Mouse (Mus musculus) layer of hippocampus, adult 9-10 months (tissue): Measurements from ENCODE around the gene 3100002H09Rik.

ENCODE experiments used
- DNase-seq: peaks from one replicate; pipeline ENCODE4 v3.0.0; 2022; ENCODE audit warnings: low spot score

The 3100002H09Rik gene

DNA sequence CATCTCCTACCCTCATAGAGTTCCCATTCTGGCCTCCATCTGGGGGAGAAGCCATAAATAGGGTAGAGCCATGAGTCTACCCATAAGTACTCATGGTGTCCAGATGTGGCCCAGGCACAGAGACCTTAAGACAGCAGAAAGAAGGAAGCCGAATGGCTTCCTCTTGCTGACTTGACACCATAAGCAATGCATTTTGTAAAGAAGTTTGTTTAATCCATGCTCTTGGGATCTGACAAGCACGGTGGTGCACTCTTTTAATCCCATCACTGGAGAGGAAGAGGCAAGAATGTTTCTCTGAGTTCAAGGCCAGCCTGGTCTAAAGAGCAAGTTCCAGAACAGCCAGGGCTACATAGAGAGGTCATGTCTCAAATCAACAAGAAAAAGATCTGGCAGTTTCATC is at the start of gene 3100002H09Rik:
Gene 3100002H09Rik (minus strand): TSS at position 101 of the 400 bp plus-strand sequence.
- no peak for DNase-seq

DNA sequence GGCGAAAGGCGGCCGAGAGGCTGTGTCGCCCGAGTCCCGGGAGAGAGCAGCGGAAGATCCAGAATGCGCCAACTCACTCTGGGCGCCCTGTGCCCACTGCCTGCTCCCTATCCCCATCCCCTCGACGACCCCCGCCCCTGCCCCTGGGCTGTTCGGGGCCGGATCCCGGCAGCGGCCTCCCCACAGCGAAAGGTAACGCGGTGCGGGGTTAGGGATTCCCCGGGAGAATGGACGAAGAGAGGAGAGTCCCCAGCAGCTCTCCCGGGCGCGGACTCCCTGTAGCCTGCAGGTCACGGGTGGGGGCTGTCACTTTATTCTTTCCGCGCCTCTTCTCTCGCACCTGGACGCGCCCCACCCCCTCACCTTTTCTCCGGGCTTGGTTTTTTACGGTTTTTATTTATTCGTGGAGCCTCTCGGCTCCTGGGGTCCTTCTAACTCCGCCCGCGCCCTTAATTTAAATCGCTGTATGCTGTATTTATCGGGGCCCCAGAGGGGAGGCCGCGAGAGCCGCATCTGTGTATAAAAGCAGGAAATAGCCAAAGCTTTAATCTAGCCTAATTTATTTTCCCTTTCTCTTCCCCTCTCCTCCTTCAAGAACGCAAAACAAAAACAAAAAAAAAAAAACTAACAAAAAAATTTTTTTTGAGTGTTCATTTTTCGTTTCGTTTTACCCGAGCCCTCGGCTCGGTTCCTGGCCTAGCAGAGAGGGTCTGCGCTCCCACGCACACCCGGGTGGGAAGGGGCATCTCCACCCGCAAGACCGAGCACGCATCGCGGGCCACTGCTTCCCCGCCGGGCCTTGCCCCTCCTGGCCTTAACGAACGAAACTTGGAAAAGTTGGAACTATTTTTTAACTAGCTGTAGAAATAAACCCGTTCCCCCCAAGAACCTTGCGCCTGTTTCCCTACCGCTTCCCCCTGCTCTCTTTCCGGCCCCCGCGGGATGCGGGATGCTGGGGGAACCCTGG is 48.9 kb upstream of the 3100002H09Rik start:
- DNase-seq: no peak

DNA sequence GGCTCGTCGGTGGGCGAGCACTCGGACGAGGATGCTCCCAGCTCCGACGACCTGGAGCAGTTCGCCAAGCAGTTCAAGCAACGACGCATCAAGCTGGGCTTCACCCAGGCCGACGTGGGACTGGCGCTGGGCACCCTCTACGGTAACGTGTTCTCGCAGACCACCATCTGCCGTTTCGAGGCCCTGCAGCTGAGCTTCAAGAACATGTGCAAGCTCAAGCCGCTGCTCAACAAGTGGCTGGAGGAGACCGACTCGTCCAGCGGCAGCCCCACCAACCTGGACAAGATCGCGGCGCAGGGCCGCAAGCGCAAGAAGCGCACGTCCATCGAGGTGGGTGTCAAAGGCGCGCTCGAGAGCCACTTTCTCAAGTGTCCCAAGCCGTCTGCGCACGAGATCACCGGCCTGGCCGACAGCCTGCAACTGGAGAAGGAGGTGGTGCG is 47.8 kb upstream of the 3100002H09Rik start:
- no peak for DNase-seq

DNA sequence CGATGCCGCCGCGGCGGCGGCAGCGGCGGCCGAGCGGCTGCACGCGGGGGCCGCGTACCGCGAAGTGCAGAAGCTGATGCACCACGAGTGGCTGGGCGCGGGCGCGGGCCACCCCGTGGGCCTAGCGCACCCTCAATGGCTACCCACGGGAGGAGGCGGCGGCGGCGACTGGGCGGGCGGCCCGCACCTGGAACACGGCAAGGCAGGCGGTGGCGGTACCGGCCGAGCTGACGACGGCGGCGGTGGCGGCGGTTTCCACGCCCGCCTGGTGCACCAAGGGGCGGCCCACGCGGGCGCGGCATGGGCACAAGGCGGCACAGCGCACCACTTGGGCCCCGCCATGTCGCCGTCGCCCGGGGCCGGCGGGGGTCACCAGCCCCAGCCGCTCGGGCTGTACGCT is 47.2 kb upstream of the 3100002H09Rik start:
- DNase-seq: no peak

DNA sequence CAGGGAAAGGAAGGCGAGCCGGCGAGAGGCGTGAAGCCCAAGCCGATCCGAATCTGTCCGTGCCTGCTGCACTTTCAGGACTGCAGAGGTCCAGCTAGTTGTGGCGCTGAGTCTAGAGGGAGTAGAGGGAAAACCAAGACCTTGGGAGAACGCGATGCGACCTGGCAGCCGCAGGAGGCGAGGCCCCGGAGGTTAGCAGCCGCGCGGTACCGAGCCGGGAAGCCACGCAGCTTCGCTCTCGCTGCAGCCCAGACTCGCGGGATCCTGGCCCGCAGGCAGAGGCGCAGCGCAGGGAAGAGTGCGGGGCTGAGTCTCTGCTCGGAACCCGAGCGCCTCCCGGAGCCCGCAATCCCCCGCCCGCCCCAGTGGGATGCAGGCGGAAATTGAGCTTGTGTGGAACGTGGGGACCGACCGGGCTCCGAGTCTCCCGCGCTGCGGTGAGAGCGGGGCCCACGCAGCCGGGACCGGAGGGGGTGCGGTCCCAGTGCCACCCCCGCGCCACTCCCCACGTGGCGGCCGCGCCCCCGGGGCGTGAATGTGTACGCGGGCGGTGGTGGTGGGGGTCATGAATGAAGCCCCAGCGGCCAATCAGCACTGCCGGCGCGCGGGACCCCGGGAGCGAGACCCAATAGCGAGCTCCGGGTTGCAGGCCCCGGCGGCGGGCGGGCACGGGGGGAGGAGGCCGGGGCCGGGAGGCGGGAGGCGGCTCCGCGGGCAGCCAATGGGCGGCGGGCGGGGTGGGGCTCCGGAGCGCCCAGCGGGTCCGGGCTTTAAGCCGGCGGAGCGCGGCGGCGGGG is 46.4 kb upstream of the 3100002H09Rik start:
- peak; percentile 56 for DNase-seq

DNA sequence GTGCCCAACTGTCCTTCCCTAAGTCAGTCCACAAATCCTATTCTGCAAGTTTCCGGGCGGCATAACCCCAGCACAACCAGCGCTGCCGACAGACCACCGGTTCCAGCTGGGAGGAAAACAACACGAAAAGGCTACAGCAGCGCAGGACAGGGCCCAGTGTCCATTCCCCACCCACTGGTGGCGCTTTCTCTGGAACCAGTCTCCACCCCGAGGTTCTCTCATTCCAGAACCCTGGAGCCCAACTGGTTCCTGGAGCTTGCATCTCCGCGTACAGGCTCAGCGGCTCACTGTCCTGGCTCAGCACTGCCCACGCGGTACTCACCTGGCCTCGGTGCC is 45.9 kb upstream of the 3100002H09Rik start, which contains the start of gene Pou3f1:
Gene Pou3f1 (plus strand): TSS at position 290 of the 336 bp plus-strand sequence.
- no peak for DNase-seq

DNA sequence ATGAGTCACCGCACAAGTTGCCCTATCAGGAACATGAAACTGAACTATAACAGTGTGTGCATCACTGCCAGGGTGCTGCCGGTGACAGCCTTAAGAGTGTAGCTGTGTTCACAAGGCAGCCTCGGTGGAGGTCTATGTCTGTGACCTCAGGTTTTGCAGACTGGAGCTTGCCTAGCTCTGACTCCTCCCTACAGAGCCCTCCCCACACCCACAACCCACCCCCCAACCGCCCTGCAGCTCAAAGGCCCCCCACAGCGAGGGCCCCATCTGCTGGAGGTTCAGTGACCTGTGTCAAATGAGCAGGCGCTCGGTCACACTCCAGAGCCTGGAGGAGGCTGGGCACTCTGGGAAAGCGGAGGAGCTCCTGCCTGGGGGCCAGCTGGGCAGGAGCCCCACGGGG is 42.3 kb upstream of the 3100002H09Rik start:
- DNase-seq: no peak

DNA sequence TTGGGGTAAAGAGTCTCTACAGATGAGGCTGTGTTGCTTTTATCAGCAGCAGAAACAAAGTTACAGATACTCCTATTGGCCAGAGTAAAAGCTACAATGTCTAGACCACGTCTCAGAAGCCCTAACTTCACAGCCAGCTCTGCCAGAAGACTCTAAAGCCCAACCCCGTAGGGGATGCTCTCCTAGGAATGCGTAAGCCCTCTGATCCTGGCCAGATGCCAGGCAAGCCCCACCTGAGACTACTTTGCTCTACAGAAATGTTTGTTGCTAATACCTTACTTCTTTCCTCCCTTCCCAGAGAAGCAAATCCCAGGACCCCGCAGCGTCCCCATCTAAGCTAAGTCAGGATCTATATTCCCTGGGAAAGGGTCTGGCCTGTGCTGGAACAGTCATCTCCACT is 37.3 kb upstream of the 3100002H09Rik start:
- no peak for DNase-seq

DNA sequence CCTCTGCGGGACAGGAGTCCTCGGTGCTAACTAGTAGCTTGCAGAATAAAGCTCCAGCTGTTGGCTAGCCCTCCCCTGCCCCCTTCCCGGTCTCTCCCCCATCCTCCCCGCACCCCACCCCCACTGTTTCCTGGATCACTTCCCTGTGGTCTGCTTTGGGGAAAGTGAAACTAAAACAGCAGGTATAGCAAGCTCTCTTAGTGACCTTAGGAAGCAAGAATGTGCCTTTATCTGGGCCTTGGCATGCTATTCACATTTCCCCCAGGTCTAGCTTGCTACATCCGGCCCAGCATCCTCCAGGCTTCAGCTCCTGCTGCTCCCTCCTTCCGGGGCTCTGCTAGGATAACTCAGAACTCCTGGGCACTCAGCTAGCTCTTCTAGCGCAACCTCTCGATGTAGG is 36.0 kb upstream of the 3100002H09Rik start:
- DNase-seq: no peak

DNA sequence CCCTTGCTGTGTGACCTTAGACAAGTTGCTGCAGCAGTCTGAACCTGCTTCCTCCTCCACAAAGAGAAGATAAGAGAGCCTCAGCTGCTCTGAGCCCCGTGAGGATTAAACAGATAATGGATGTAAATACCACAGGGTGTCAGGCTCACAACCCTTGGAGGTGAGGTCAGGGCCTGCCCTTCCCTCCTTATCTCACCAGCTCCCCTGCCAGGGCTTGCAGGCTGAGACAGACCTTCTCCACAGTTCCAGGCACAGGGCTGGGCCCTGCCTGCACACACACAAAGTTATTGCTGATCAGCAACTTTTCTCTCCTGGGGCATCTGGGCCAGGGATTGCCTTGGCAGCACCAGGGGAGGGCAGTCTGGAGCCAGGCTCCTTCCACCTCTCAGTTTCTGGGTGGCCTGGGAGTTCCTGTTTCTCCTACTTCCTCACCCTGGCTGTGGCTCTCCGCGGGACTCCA is 34.4 kb upstream of the 3100002H09Rik start:
- no peak for DNase-seq

DNA sequence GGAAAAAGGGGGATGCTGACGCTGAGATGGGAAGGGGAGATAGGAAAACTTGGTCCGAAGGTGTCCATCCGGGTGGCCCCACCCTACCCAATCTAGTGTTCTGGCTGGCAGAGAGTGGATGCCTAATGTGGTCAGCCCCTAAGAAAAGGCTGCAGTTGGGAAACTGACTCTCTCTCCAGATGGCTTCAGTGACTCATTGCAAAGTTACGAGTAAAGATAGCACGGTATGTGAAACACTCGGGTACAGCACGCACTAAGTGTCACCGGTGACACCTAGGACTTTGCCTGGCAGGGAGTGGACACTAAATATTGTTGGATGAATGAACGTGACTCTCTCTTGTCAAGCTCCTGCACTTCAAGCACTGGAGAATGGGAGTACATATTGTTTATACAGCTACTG is 33.3 kb upstream of the 3100002H09Rik start:
- no peak for DNase-seq

DNA sequence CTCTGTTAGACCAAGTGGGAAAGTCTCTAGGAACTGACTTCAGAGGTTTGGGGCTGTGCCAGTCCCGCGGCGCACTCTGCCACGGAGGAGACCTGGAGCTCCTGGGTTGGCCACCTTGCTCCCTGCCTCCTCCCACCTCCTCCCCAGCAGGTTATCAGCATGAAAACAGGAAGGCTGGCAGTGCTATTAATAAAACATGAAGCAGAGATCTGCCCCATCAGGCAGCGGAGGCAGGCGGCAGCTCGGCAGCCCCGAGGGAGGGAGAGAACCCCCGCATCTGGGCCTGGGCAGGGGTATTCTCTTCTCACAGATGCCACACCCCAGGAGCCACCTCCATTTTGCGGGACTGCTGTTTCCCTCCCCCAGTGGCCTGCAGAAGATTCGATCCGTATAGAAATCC is 29.1 kb upstream of the 3100002H09Rik start:
- DNase-seq: no peak

DNA sequence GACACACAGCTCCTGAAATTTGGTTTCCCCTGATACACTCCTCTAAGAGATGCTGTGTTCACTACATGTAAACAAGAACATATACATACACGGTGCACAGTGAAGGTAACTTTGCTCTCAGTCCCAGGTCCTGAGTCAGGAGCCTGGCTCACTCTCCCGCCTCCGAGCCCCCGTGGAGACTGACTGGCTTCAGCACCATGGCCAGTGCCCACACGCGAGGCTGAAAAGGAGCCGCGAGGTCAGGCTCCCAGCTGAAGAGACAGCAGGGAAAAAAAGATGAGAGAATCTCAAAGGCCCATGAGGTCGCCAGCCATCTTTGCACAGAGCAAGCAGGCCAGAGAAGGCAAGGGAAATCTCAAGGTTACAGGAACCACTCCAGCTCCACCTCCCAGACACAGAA is 22.7 kb upstream of the 3100002H09Rik start:
- DNase-seq: no peak

DNA sequence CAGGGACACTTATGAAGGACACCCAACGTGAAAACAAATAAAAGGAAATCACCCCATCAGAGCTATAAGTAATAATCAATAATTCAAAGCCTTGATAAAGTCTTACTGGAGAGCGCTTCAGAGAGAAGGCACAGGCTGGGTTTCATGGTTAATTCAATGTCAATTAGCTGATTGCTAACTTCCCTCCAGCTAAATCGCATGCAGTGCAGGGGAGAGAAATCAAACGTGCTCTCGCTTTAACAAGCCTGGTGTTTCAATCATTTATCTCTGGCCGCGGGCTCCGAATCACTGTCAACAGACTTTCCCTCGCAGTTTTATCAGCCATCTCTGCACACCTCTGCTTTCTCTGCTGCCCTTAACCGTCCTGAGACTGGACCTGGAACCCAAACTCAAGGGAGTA is 22.3 kb upstream of the 3100002H09Rik start:
- DNase-seq: no peak

DNA sequence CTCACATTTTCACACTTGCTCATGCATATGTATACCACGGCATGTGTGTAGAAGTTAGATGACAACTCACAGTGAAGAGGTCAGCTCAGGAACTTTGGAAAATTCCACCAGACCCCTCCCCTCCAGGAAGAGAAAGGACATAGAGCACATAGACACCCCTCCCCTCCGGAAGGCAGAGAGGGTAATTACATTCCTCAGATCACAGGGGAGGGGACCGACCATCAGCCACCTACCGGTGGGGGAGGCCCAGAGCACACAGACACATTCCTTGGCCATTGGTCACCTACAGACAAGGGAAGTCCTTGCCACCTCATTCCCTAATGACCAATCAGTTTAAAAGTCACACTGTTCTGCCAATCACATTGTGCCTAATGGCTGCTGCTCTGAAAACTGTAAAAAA is 20.9 kb upstream of the 3100002H09Rik start:
- no peak for DNase-seq

DNA sequence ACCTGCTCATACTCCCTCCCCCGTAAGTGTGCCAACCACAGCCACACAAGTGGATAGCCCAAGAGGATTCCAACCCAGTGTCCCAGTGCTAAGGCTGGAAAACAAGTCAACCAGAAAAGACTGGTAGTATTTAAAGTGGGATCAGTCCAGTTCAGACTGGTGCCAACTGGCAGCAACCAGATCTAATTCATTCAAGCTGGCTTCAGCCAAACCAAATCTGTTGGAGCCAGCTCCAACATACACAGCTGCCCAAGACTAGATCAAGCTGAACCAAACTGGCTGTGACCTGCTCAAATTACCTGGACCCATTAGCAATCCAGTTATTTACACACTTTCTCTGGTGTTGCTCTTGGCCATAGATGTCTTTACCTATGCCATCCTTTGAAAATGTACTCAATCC is 16.2 kb upstream of the 3100002H09Rik start:
- no peak for DNase-seq

DNA sequence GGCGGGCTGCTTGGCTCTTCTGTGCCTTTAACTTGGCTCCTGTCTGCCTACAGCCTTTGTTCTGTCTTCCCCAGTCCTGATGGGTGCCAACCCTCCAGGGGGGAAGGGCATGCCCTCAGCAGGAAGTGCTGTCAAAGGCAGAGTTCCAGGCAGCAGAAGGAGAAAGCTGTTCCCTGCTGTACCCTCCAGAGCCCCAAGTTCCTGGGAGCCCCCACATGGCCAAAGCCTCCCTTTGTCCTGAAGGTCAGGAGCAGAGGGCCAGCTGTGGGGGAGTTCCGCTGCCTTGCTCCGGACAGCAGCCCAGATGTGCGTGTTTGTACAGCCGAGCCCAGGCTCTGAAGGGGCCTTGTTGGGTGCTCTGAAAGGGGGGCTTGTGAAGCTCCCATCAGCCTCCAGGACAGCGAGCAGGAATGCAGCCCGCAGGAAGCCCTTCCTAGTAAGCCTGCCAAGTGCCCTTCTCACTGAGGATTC is 13.5 kb upstream of the 3100002H09Rik start:
- DNase-seq: no peak

DNA sequence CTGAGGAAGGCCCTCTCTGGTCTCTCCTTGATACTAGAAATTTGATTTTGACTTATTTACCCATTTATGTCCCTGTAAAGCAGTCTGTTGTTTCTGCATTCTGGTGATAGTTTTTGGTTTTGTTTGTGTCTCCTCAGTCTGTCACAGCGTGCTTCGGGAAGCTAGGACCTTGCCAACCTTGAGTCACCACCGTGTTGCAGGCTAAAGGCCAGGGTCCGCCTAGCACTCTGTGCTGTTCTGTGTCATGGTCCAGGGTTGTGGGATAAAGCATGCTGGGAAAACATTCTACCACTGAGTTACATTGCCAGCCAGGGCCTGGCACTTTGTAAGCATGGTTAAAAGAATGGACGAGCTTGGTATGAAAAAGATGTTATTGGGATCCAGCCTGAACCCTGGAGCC is 12.0 kb upstream of the 3100002H09Rik start:
- no peak for DNase-seq

DNA sequence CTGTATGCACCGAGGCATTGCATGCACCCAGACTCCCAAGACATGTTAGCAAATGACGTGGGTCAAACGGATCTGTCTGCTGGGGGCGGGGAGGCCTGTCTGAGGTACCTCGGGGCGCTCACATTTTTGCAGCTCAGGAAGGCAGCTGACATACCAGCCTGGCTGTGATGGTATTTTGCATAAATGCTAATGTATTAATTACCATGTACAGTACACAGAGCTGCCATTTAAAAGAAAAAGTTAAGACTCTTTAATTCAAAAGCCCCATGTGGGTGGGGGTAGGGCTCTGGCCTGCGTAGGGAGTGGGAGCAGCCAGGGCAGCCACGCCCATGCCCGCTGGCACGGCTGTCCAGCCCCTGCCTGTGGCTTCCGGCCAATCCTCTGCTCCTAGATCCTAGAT is 10.8 kb upstream of the 3100002H09Rik start:
- DNase-seq: no peak

DNA sequence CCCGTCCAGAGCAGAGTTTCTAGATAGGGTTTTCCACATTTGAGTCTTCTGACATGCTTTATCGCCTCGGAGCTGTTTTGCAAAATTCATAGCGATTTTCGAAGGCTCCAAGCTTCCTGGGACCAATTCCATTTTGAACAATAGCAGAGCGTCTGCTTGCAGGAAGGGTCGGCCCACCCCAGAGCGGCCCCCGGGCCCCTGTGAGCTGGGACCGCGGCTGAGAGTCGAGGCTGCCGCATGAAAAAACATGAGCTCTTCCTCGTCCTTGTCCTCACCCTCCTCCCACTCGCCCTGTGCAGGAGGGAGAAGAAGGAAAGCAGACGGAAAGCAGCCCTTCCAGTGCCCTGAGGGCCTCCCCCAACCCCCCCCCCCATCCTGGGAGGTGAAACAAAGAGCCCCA is 8.0 kb upstream of the 3100002H09Rik start:
- DNase-seq: no peak

DNA sequence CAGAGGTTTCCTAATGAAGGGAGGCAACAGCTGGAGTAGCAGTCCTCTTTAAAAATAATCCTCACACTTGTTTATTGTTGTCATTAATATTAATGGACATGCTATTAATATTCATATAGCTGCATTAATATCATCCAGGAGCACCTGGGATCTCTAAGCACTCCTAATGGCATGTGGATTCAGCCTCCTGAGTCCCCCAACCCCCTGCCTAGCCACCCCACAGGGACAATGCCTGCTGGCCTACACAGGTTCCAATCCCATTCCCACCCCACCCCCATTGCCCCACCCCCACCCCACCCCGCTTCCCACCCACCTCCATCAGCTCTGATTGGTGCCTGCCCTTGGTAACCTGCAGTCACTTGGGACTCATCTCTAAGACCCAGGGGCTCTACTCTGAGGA is 6.0 kb upstream of the 3100002H09Rik start:
- no peak for DNase-seq

DNA sequence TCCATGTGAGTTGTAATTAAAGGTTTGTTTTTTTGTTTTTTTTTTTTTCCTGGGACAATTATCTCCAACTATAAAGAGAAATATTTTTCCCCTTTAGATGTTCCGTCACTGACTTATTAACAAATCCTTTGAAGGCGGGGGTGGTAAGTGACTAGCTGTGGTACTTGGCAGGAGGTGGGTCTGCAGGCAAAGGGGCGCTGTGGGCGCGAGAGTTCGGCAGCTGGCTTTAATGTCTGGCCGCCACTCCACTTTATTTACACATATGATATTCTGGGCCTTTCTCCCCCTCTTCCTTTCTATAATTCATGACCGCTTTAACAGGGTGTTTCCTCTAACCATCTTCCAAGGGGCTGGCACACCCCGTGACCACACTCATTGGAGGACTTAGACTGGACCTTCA is 5.4 kb upstream of the 3100002H09Rik start:
- DNase-seq: no peak
